Mouse (Mus musculus) brown adipose tissue, adult 24 weeks (tissue): ENCODE results near the gene Il23a. TPM values are rescaled to one million over a fixed set of nuclear protein-coding genes. Genes with fewer than 3 reads are reported as not detected.
A peak's percentile ranks its signal among the peaks of the same experiment; 100 is the strongest.
"Not testable (repeated sequence)": the region's sequence is repeated elsewhere in the genome, so short reads cannot be mapped to it uniquely, and the experiment has no call there.

Experiments
- H3K27ac ChIP-seq: fragments of 200-500 bp; replicated peaks from 2 replicates; pipeline ENCODE4 v1.5.1; 2012; ENCODE audit warnings: low read depth, mild to moderate bottlenecking, low read length
- H3K4me1 ChIP-seq: fragments of 200-500 bp; 2 replicates; pipeline ENCODE4 v1.6.1; 2012; ENCODE audit warnings: low read length, mixed read lengths; ENCODE audit not compliant: control insufficient read depth, insufficient read depth, insufficient read length
- H3K4me3 ChIP-seq: fragments of 200-500 bp; 2 replicates; pipeline ENCODE4 v1.5.1; 2012; ENCODE audit warnings: low read depth, mild to moderate bottlenecking, low read length, moderate library complexity; ENCODE audit not compliant: insufficient read depth
- polyA plus RNA-seq: library from polyadenylated mRNA; stranded (reverse); fragments of >200 nt; gene quantifications from 2 replicates; pipeline ENCODE4 v1.2.4, GENCODE M21; 2012; ENCODE audit not compliant: missing spikeins, insufficient read depth, insufficient read length

The Il23a gene
- polyA plus RNA-seq, 1 experiment, result not detected

GRCm38 (mm10) chr10:128262300-128262699 lies 36.3 kb downstream of the Il23a start:
- no peak overlapping the region for H3K4me3 ChIP-seq
- no peak overlapping the region for H3K27ac ChIP-seq
- H3K4me1 ChIP-seq, result no peaks in the 10 kb centered on the region

DNA sequence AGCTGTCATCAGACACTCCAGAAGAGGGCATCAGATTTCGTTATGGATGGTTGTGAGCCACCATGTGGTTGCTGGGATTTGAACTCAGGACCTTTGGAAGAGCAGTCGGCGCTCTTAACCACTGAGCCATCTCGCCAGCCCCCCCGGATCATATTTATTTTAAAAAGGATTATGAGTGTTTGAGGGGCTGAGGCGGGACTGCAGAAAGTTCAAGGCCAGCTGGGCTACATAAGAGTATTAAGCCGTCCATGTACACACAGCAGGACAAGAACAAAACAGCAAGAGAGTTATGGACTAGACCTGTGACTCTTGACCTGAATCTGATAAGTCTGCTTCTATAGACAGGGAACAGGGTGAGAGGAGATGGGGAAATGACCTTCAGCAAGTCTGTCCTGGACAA lies 38.2 kb downstream of the Il23a start:
- not testable (repeated sequence) for H3K4me1 ChIP-seq, H3K4me3 ChIP-seq, H3K27ac ChIP-seq

DNA sequence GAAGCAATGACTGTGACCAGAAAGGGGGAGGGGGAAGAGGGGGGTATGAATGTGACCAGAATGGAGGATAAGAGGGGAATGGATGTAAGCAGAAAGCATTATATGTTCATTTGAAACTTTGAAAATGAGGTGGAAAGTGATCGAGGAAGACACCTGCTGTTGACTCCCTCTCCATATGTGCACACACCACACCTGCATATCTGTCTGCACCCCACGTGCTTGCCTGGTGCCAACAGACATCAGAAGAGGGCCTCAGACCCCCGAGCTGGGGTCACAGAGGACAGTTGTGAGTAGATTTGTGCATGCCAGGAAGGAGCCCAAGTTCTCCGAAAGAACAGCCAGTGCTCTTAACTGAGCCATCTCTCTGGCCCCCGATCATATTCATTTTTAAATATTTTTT lies 38.6 kb downstream of the Il23a start:
- no peak overlapping the region for H3K4me3 ChIP-seq
- H3K27ac ChIP-seq, result no peak overlapping the region
- no peaks in the 10 kb centered on the region for H3K4me1 ChIP-seq

DNA sequence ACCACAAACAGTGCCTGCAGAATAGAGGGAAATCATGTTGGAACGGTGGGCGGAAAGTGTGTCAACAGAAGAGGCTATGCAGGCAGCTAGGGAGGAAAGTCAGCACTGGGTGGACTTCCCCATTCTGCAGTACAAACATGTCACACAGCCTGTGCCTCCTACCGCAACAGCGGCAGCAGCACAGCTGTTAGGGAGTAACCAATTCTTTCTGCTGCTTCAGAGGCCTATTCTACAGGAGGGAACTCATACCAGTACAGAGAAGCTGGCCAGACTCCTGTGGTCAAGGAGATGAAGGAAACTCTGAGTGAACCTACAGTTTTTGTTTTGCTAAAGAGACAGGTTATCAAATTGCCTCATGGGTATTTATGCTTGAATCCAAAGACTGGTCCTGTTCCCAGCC lies 39.6 kb downstream of the Il23a start:
- no peak overlapping the region for H3K4me3 ChIP-seq
- H3K4me1 ChIP-seq, result no peaks in the 10 kb centered on the region
- no peak overlapping the region for H3K27ac ChIP-seq

GRCm38 (mm10) chr10:128256328-128256727 lies 42.2 kb downstream of the Il23a start:
- Histone ChIP-seq H3K4me3 (no peak overlapping the region), H3K4me1 (no peaks in the 10 kb centered on the region), H3K27ac (no peak overlapping the region)

- Histone ChIP-seq H3K27ac (no peak overlapping the region), H3K4me1 (no peaks in the 10 kb centered on the region), H3K4me3 (no peak overlapping the region)
These were observed 42.6 kb downstream of the Il23a start for GRCm38 (mm10) chr10:128255925-128256324.

- no peak within 1 kb of the TSS for H3K27ac ChIP-seq
- 0 out of 2 replicates have a peak, but pooled peaks cover 2% of the 10 kb centered on the region for H3K4me1 ChIP-seq
- no peak within 1 kb of the TSS for H3K4me3 ChIP-seq
These were observed 44.8 kb downstream of the Il23a start, which contains the start of gene Apon for GRCm38 (mm10) chr10:128253677-128254255. Gene Apon (plus strand): TSS chr10:128254096.

DNA sequence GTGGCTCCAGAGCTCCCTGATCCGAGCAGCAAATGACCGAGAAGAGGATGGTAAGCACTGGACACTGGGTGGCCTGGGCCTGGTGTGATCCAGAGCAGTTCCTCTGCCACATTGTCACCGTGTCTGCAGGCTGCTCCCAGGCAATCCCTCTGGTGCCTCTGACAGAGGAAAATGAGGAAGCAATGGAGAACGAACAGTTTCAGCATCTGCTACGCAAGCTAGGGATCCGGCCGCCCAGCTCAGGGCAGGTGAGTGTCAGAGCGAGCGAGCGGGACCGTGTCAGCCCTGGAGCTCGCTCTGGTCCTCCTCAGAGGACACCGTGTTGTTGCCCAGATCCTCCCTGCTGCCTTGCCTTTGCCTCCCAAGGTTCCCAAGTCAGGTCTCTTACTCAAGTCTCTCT lies 48.0 kb downstream of the Il23a start:
- no peak overlapping the region for H3K27ac ChIP-seq
- no peak overlapping the region for H3K4me3 ChIP-seq
- peaks cover 13% of the 10 kb centered on the region for H3K4me1 ChIP-seq

GRCm38 (mm10) chr10:128247020-128247732 lies 51.4 kb downstream of the Il23a start:
- H3K27ac ChIP-seq, result peak overlapping the region; percentile 96

More at GRCm38 (mm10) chr10:128247020-128247732, 51.4 kb downstream of the Il23a start:
- Histone ChIP-seq H3K4me3 (peak overlapping the region; percentile 71), H3K4me1 (peaks cover 24% of the 10 kb centered on the region)

Other genes starting within 250 kb of the Il23a start
- gene Ptges3, start 239.8 kb downstream of the Il23a start, polyA plus RNA-seq, result 107 and 147 TPM in 2 replicates
- gene Atp5b, start 215.5 kb downstream of the Il23a start, polyA plus RNA-seq, result 9,036 and 9,352 TPM in 2 replicates
- 15.1 and 16.0 TPM in 2 replicates for gene Baz2a, start 207.2 kb downstream of the Il23a start, polyA plus RNA-seq
- 93.3 and 95.4 TPM in 2 replicates for gene Rbms2, start 118.5 kb downstream of the Il23a start, polyA plus RNA-seq
- 0.87 TPM in 1 of 2 replicates, not detected in the other for gene Gls2, start 104.3 kb downstream of the Il23a start, polyA plus RNA-seq
- gene Spryd4, start 86.9 kb downstream of the Il23a start, polyA plus RNA-seq, result 7.8 and 10.0 TPM in 2 replicates
- not detected in 2 replicates for gene Mip, start 72.9 kb downstream of the Il23a start, polyA plus RNA-seq
- 3.6 and 5.3 TPM in 2 replicates for gene Timeless, start 66.7 kb downstream of the Il23a start, polyA plus RNA-seq
- not detected in 2 replicates for gene Apon, start 44.7 kb downstream of the Il23a start, polyA plus RNA-seq
- not detected in 2 replicates for gene Apof, start 30.1 kb downstream of the Il23a start, polyA plus RNA-seq
- gene Stat2, start 28.2 kb downstream of the Il23a start, polyA plus RNA-seq, result 5.4 and 5.5 TPM in 2 replicates
- gene Pan2, start 4.6 kb upstream of the Il23a start, polyA plus RNA-seq, result 5.9 and 8.9 TPM in 2 replicates
- gene Cnpy2, start 23.7 kb upstream of the Il23a start, polyA plus RNA-seq, result 115 and 131 TPM in 2 replicates
- gene Cs, start 39.0 kb upstream of the Il23a start, polyA plus RNA-seq, result 1,610 and 1,861 TPM in 2 replicates
- 122 and 173 TPM in 2 replicates for gene Coq10a, start 70.2 kb upstream of the Il23a start, polyA plus RNA-seq
- gene Ankrd52, start 78.4 kb upstream of the Il23a start, polyA plus RNA-seq, result 16.9 and 22.4 TPM in 2 replicates
- gene Slc39a5, start 102.5 kb upstream of the Il23a start, polyA plus RNA-seq, result not detected in 2 replicates
- gene Nabp2, start 112.7 kb upstream of the Il23a start, polyA plus RNA-seq, result 67.1 and 87.6 TPM in 2 replicates
- 15.1 and 17.1 TPM in 2 replicates for gene Rnf41, start 112.9 kb upstream of the Il23a start, polyA plus RNA-seq
- 63.7 and 94.7 TPM in 2 replicates for gene Smarcc2, start 160.5 kb upstream of the Il23a start, polyA plus RNA-seq
- gene Myl6, start 195.4 kb upstream of the Il23a start, polyA plus RNA-seq, result 1,414 and 1,508 TPM in 2 replicates
- gene Myl6b, start 199.9 kb upstream of the Il23a start, polyA plus RNA-seq, result 13.5 and 24.5 TPM in 2 replicates
- gene Esyt1, start 227.1 kb upstream of the Il23a start, polyA plus RNA-seq, result 31.6 and 35.5 TPM in 2 replicates
- gene Zc3h10, start 249.0 kb upstream of the Il23a start, polyA plus RNA-seq, result 4.7 TPM in 2 replicates